In the genomic region with DNA sequence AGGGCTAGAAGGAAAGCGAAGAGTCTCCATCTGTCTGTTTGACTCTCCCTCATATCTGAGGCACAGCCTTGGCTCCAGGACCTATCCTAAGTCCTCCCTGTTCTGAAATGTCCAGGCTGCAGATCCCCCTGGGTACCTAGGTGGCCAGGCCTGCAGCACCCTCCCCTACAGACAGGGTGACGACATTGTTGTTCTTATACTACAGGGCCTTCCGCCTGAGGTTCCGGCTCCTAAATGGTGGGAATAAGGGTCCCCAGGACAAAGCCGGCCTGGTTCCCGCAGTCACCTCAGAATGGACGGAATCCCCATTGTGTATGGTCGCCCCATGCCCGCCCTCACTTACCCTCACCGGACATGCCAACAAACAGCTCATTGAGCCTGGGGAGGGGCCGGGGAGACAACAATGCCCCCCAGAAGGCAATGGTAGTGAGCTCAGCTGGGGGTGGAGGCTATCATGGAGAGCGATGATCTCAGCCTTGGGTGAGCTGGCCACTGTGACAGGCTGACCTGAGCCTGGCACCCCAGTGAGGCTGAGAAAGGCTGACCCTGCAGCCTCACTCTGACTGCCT, we compare ENCODE assay signal across 19 mouse cellular contexts. TPM values are rescaled to one million over a fixed set of nuclear protein-coding genes. Genes with fewer than 3 reads are reported as not detected.
DNase-seq lines count a peak whose midpoint lies in the region; ATAC-seq and TF ChIP-seq lines count a peak whose summit lies in the region.
"Had no signal": no experiment of that assay in that cellular context is flagged by ENCODE, and none has a peak within 500 bp of the region (broad histone marks: within the 10 kb centered on the region; RNA-seq: fewer than 3 reads in every experiment).

No protein-coding gene starts in this region.

- no peak overlapping the region for H3K4me2 ChIP-seq in heart, embryonic 13.5 days
- H3K4me2 ChIP-seq in lung, embryonic 16.5 days (ENCODE audit: low read depth, low read length), result no peak overlapping the region
- no peak overlapping the region for H3K4me2 ChIP-seq in intestine, postnatal 0 days (replicated peaks; ENCODE audit: low read depth)
- H3K4me2 ChIP-seq: embryonic facial prominence, embryonic 13.5 days; intestine, embryonic 15.5 days; neural tube, embryonic 12.5 days; stomach, embryonic 15.5 days had no signal

- H3K4me1 ChIP-seq in heart, embryonic 13.5 days, result peaks cover 18% of the 10 kb centered on the region
- H3K4me1 ChIP-seq in limb, embryonic 10.5 days, result peaks cover 57% of the 10 kb centered on the region
- H3K4me1 ChIP-seq in lung, embryonic 16.5 days (replicated peaks; ENCODE audit: control insufficient read depth, insufficient read depth, low read length), result peaks cover 7% of the 10 kb centered on the region; the same call in 1 of the 2 replicates
- peaks cover 10% of the 10 kb centered on the region; the same call in 1 of the 2 replicates for H3K4me1 ChIP-seq in intestine, postnatal 0 days (replicated peaks; ENCODE audit: control insufficient read depth, insufficient read depth, low read length)
- H3K4me1 ChIP-seq: embryonic facial prominence, embryonic 13.5 days had no signal

- peak overlapping the region; percentile 29; the same call in 1 of the 2 replicates for H3K27ac ChIP-seq in heart, embryonic 13.5 days (replicated peaks)
- peak overlapping the region; percentile 75 for H3K27ac ChIP-seq in limb, embryonic 10.5 days
- H3K27ac ChIP-seq in lung, embryonic 16.5 days (ENCODE audit: low read length), result peak overlapping the region; percentile 70
- no peak overlapping the region for H3K27ac ChIP-seq in intestine, postnatal 0 days (ENCODE audit: low read depth, low read length)
- H3K27ac ChIP-seq: embryonic facial prominence, embryonic 13.5 days; intestine, embryonic 15.5 days; neural tube, embryonic 12.5 days; stomach, embryonic 15.5 days had no signal

- no peak overlapping the region for H3K4me3 ChIP-seq in heart, embryonic 13.5 days
- no peak overlapping the region for H3K4me3 ChIP-seq in limb, embryonic 10.5 days
- H3K4me3 ChIP-seq in lung, embryonic 16.5 days (ENCODE audit: low read length), result no peak overlapping the region
- no peak overlapping the region for H3K4me3 ChIP-seq in intestine, postnatal 0 days (ENCODE audit: low read depth, low read length)
- H3K4me3 ChIP-seq: embryonic facial prominence, embryonic 13.5 days; intestine, embryonic 15.5 days; neural tube, embryonic 12.5 days; stomach, embryonic 15.5 days had no signal

- intact Hi-C loops in heart, postnatal 25 days (cut with DNase I), result no loop called here

- H3K9ac ChIP-seq in heart, embryonic 13.5 days, result no peak overlapping the region
- H3K9ac ChIP-seq in lung, embryonic 16.5 days (ENCODE audit: low read length), result no peak overlapping the region
- no peak overlapping the region for H3K9ac ChIP-seq in intestine, postnatal 0 days (ENCODE audit: low read depth, low read length)
- H3K9ac ChIP-seq: embryonic facial prominence, embryonic 13.5 days; intestine, embryonic 15.5 days; neural tube, embryonic 12.5 days; stomach, embryonic 15.5 days had no signal

- no peaks in the 10 kb centered on the region for H3K36me3 ChIP-seq in heart, embryonic 13.5 days
- H3K36me3 ChIP-seq in limb, embryonic 10.5 days, result no peaks in the 10 kb centered on the region
- H3K36me3 ChIP-seq in lung, embryonic 16.5 days (ENCODE audit: control insufficient read depth, insufficient read depth, low read length), result no peaks in the 10 kb centered on the region
- H3K36me3 ChIP-seq in intestine, postnatal 0 days (ENCODE audit: control insufficient read depth, insufficient read depth), result no peaks in the 10 kb centered on the region
- H3K36me3 ChIP-seq: embryonic facial prominence, embryonic 13.5 days; G1E; intestine, embryonic 15.5 days; neural tube, embryonic 12.5 days; stomach, embryonic 15.5 days had no signal

- no peak for DNase-seq in heart, postnatal 25 days (ENCODE audit: low spot score)
- DNase-seq in kidney, postnatal 10 days, result peak; percentile 35
- DNase-seq in kidney, postnatal 4 days, result no peak
- DNase-seq in limb, embryonic 10.5 days (ENCODE audit: low spot score), result no peak
- DNase-seq in spleen, postnatal 36 days (ENCODE audit: low spot score in 2 of 2), result no peak
- DNase-seq: cerebellum, adult 11 months; thymus, postnatal 25 days had no signal

- ATAC-seq in heart, embryonic 13.5 days (ENCODE audit: extremely low read depth, insufficient number of reproducible peaks, low FRiP score, low TSS enrichment), result no peak
- peak; percentile 56 for ATAC-seq in lung, embryonic 16.5 days (ENCODE audit: low read depth)
- ATAC-seq in intestine, postnatal 0 days, result no peak
- ATAC-seq: intestine, embryonic 15.5 days; midbrain, embryonic 16.5 days had no signal

- TF ChIP-seq CTCF in intestine, postnatal 0 days (IDR thresholded peaks at IDR 0.05; ENCODE audit: low read depth), result no peak

- 67% methylated on average over 12 of the region's 12 CpGs for WGBS in heart, embryonic 13.5 days
- WGBS in limb, embryonic 10.5 days, result 77% methylated on average over 12 of the region's 12 CpGs
- WGBS in lung, embryonic 16.5 days, result 69% methylated on average over 12 of the region's 12 CpGs
- WGBS in intestine, postnatal 0 days, result 80% methylated on average over 12 of the region's 12 CpGs

- H3K9me3 ChIP-seq in heart, embryonic 13.5 days, result no peaks in the 10 kb centered on the region
- H3K9me3 ChIP-seq in limb, embryonic 10.5 days (replicated peaks), result no peaks in the 10 kb centered on the region
- H3K9me3 ChIP-seq in lung, embryonic 16.5 days (ENCODE audit: control insufficient read depth, low read length), result no peaks in the 10 kb centered on the region
- no peaks in the 10 kb centered on the region for H3K9me3 ChIP-seq in intestine, postnatal 0 days (ENCODE audit: control insufficient read depth)
- H3K9me3 ChIP-seq: embryonic facial prominence, embryonic 13.5 days; G1E; intestine, embryonic 15.5 days; stomach, embryonic 15.5 days had no signal

- peaks cover 17% of the 10 kb centered on the region for H3K27me3 ChIP-seq in heart, embryonic 13.5 days (replicated peaks)
- peaks cover 11% of the 10 kb centered on the region for H3K27me3 ChIP-seq in limb, embryonic 10.5 days (ENCODE audit: low read depth, poor library complexity, severe bottlenecking)
- H3K27me3 ChIP-seq in lung, embryonic 16.5 days (ENCODE audit: control insufficient read depth, insufficient read depth, low read depth, low read length), result no peaks in the 10 kb centered on the region
- no peaks in the 10 kb centered on the region for H3K27me3 ChIP-seq in intestine, postnatal 0 days (replicated peaks; ENCODE audit: control insufficient read depth, insufficient read depth, low read length)
- H3K27me3 ChIP-seq: intestine, embryonic 15.5 days; stomach, embryonic 15.5 days had no signal

RNA-seq across cellular contexts. Expression of a gene that starts 10.8 kb away (rescaled TPM):
- polyA plus RNA-seq in heart, embryonic 13.5 days (2015; fragmentation: Nextera tagmentation; extraction: Ambion mirVana), result 7.7 and 8.7 TPM in 2 replicates
- 10 to 100 TPM; 16.7 to 22.5 TPM for total RNA-seq in heart, postnatal 25 days (2021)
- polyA plus RNA-seq in limb, embryonic 10.5 days (2016; fragmentation: Nextera tagmentation; extraction: Ambion mirVana), result 5.3 and 6.0 TPM in 2 replicates
- polyA plus RNA-seq in lung, embryonic 16.5 days (2015; fragmentation: Nextera tagmentation; extraction: Ambion mirVana), result 14.6 and 17.8 TPM in 2 replicates
- polyA plus RNA-seq in intestine, postnatal 0 days (2015; fragmentation: Nextera tagmentation; extraction: Ambion mirVana), result 3.7 and 4.1 TPM in 2 replicates
- total RNA-seq: common myeloid progenitor, adult 5-6 weeks had no signal

RNA-seq across cellular contexts. Expression of a gene that starts 26.3 kb away (rescaled TPM):
- 11.9 and 13.1 TPM in 2 replicates for polyA plus RNA-seq in heart, embryonic 13.5 days (2015; fragmentation: Nextera tagmentation; extraction: Ambion mirVana)
- total RNA-seq in heart, postnatal 25 days (2021), result 10 to 100 TPM; 11.9 to 13.0 TPM
- 23.0 and 26.9 TPM in 2 replicates for polyA plus RNA-seq in limb, embryonic 10.5 days (2016; fragmentation: Nextera tagmentation; extraction: Ambion mirVana)
- polyA plus RNA-seq in lung, embryonic 16.5 days (2015; fragmentation: Nextera tagmentation; extraction: Ambion mirVana), result 18.8 and 19.5 TPM in 2 replicates
- 21.8 and 24.3 TPM in 2 replicates for polyA plus RNA-seq in intestine, postnatal 0 days (2015; fragmentation: Nextera tagmentation; extraction: Ambion mirVana)

RNA-seq across cellular contexts. Expression of a gene that starts 36.2 kb away (rescaled TPM):
- polyA plus RNA-seq in heart, embryonic 13.5 days (2015; fragmentation: Nextera tagmentation; extraction: Ambion mirVana), result 0.35 and 0.78 TPM in 2 replicates
- total RNA-seq in heart, postnatal 25 days (2021), result 1 to 10 TPM; 7.2 to 9.3 TPM
- 0.62 and 0.86 TPM in 2 replicates for polyA plus RNA-seq in limb, embryonic 10.5 days (2016; fragmentation: Nextera tagmentation; extraction: Ambion mirVana)
- polyA plus RNA-seq in lung, embryonic 16.5 days (2015; fragmentation: Nextera tagmentation; extraction: Ambion mirVana), result 1.1 and 1.7 TPM in 2 replicates
- 1.1 and 1.4 TPM in 2 replicates for polyA plus RNA-seq in intestine, postnatal 0 days (2015; fragmentation: Nextera tagmentation; extraction: Ambion mirVana)
- total RNA-seq: common myeloid progenitor, adult 5-6 weeks; G1E had no signal
- polyA plus RNA-seq: G1E had no signal

RNA-seq across cellular contexts. Expression of a gene that starts 43.8 kb away (rescaled TPM):
- 0.14 and 0.60 TPM in 2 replicates for polyA plus RNA-seq in heart, embryonic 13.5 days (2015; fragmentation: Nextera tagmentation; extraction: Ambion mirVana)
- total RNA-seq in heart, postnatal 25 days (2021), result not detected
- 2.7 and 7.6 TPM in 2 replicates for polyA plus RNA-seq in limb, embryonic 10.5 days (2016; fragmentation: Nextera tagmentation; extraction: Ambion mirVana)
- 1.3 and 2.2 TPM in 2 replicates for polyA plus RNA-seq in lung, embryonic 16.5 days (2015; fragmentation: Nextera tagmentation; extraction: Ambion mirVana)
- 1.3 TPM in 2 replicates for polyA plus RNA-seq in intestine, postnatal 0 days (2015; fragmentation: Nextera tagmentation; extraction: Ambion mirVana)
- total RNA-seq: gastrocnemius, adult 18-20 months; hematopoietic stem cell, adult 5-6 weeks had no signal
- polyA plus RNA-seq: G1E had no signal
